Mouse (Mus musculus) monocyte, adult 2 months (primary cell): ENCODE data around the gene Borcs6.
"Not testable (repeated sequence)": the region's sequence is repeated elsewhere in the genome, so short reads cannot be mapped to it uniquely, and the experiment has no call there.

Experiments used
- DNase-seq, 2 experiments: peaks; one replicate each; pipeline ENCODE4 v3.0.0; 2022; ENCODE audit warnings: low spot score in 2 of 2, low read depth in 1 of 2

The Borcs6 gene

DNA sequence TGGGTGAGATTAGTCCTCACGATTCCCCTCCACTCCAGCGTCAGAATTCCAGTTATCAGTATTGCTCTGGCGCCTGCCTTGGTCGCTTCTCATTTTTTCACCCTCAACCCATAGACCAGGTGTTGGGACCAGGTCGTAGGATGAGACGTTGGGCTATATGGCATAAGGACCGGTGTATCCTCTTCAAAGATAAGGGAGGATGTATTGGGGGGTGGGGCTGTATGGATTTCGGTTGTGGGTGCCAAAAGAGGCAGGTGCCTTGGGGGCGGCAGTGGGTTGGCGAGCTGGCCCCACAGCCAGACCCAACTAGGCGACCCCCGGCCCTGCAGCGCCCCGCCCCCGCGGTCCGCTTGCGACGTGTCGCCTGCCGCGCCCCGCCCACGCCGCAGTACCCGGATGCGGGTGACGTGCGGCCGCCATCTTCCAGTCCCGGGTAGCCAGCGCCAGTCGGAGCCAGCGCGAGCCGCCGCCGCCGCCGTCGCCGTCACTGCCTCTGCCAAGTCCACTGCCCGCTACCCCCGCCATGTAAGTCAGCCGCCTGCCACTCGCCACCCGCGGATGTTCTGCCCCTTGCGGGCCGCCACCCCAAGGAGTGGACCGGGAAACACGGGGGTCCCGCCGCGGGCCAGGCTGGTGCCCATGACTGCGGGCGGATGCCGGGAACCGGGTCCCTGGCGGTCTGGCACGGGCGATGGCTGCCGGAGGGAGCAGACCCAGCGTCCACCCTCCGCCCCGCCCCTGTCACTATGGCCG, 28.8 kb downstream of the Borcs6 start, which contains the start of gene Vamp2:
Vamp2 (plus strand) TSS at position 388 of the 753 bp plus-strand sequence.
- peak; percentile 51 to 82 for DNase-seq

DNA sequence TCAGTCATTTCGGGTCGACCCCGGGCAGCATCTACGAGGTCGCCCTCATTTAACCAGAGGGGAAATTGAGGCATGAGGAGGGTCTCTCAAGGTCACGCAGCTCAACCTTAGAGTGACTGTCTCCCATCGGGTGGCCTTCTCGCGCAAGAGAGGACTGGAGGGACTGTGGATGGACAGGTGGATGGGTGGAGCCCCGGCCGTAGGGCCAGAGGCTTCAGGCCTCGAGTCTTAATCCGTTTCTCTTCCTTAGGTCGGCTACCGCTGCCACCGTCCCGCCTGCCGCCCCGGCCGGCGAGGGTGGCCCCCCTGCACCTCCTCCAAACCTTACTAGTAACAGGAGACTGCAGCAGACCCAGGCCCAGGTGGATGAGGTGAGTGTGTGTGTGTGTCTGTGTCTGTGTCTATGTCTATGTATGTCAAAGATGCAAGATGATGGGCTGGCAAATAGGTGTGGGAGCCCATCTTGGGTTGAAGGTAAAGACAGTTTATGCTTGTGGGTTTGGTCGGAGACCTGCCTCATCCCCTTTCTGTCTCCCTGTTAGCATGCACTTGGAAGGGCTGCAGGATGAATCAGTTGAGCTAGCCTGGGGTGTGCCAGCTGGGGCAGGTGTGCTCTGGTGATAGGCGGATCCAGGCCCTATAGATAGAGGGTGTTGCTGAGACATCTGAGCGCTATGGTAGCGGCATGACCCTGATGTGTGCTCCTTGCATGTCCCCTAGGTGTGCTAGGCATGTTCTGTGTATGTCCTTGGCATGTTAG, 29.5 kb downstream of the Borcs6 start:
- no peak for DNase-seq

DNA sequence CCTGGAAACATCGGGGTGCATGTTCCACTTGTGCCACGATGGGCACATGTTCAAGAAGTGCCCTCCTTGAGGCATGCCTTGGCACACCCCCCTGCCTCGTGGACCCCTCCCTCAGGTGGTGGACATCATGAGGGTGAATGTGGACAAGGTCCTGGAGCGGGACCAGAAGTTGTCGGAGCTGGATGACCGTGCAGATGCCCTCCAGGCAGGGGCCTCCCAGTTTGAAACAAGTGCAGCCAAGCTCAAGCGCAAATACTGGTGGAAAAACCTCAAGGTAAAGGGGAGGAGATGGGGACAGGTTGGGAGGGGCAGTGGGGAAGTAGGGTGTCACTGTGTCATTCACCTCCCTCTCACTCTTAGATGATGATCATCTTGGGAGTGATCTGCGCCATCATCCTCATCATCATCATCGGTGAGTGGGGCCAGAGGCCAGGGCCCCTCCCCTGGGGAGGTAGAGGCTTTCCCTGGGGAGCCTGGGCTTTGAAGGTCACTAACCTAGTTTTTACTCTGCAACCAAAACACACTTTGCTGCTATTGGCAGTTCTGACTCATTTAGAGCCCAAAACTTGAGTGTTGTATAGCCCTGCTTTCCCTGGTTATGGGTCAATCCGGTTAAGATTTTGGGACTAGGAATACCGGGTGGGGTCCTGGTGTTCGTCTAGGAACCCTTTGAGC, 30.2 kb downstream of the Borcs6 start:
- no peak for DNase-seq

DNA sequence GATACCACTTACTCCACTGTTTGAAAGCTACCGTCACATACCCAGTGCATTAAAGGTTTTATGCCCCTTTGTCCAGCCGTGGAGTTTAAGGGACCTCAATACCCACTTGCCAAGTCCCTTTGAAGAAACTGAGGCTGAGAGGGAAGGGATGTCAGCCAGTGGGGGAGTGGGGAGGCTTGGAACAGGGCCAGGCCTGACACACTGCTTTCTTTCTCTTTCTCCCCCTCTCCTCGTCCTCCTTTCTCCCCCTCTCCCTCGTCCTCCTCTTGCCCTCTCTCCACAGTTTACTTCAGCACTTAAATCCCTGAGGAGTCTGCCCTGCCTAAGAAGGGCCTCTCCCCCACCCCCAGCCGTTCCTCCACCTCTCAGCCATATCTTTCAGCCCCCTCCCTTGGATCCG, 30.9 kb downstream of the Borcs6 start:
- DNase-seq = no peak

DNA sequence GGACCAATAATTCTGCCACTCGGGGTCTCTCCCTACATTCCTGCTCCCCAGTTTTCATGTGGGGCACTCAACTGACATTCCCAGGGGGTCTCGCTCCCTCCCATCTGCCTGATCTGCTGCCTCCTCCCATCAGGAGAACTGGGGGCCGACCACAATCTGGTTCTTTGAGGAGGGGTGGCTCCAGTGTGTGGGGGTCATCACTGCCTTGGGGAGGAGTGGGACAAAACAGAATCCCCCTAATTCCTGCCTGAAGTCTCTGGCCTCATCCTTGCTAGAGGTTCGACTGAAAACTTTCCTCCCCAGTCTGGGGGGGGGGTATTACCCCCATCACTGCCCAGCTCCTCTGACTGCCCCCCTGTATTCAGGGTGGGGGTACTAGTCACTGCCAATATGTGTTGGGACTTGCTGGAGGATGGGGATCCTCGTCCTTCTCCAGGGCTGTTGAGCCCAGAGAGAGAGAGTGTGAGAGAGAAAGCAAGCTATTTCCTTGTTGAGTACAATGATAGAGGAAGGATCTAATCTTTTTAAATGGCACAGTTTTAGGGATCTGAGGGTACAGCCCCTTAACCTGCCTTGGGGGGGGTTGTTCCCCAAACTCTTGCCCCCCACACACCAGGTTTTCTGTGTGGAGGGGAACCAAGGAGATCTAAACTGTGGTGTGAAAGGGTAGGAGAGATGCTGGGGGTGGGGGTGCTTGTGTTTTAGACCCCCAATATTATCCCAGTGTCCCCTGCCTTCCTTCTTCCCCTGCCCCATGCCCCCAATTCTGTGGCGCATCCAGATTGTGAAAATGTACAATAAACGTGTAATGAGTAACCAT, 32.3 kb downstream of the Borcs6 start:
- no peak for DNase-seq

DNA sequence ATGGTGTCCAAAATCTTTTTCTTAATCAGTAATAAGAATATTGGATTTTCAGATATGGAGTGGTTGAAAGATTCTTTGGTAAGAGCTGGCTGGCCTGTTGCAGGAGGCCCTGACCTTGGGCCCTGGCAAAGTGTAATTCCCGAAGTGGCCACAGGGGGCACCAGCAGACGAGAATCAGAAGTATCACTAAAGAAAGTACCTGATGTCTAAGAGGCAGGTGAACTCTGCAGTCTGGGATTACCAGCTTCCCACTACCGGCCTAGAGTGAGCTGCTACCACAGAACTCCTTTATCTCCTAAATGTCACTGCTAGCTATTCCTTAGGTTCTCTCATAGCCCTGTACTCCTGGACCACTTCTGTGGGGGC, 32.9 kb downstream of the Borcs6 start:
- DNase-seq = peak in 1 of 2 experiments; percentile 83

DNA sequence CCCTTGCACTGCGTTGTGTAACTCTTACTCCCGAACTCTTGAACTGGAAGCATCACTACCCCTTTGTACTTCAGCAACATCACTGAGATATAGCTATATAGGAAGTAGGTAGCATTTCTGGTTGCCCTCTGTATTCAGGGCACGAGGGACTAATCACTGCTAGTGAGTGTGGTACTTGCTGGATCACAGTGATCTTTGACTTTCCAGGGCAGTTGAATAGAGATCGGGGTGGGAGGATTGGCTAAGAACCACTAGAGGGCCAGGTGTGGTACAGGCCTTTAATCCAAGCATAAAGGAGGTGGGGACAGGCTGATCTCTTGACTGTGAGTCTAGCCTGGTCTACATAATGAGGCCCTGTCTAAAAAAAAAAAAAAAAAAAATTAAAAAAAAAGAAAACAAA, 33.4 kb downstream of the Borcs6 start:
- no peak for DNase-seq

DNA sequence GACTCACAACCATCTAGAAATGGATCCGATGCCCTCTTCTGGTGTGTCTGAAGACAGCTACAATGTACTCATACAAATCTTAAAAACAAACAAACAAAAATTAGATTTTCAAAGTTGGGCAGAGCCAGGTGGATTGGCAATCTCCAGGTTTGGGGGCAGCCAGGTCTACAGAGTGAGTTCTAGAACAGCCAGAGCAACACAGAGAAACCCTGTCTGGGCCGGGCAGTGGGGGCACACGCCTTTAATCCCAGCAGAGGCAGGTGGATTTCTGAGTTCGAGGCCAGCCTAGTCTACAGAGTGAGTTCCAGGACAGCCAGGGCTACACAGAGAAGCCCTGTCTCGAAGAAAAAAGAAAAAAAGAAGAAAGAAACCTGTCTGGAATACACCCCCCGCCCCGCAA, 34.3 kb downstream of the Borcs6 start:
- DNase-seq = not testable (repeated sequence)

DNA sequence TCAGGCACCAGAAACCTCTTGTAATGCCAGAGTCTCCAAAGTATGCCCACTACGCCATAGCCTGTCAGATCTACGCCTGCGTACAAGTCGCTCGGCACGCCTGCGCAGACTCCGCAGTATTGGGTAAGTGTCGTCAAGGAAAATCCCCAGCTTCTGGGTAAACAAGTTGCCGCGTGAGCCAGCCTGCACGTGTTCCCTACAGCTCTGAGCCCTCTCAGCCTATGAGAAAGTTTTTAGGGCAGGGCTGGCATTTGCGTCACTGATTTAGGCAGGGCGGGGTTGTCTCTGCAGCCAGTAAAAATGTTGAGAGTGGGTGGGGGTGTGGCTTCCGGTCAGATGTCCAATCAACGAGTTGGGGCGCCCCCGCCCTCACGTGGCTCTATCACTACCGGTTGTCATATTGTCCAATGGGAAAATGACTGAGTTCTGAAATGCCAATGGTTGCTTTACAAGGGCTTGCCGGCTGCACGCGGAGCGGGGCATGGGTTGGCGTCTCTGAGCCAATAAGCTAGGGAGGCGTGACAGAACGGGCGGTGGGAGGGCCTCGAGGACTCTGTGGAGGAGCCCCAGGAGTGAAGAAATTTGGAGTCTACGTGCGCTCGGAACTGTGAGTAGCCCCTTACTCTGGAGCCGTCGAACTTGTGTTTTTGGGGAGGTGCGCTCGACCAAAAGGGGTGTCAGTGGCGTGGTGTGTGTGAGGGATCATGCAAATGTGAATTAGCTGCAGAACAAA, 35.3 kb downstream of the Borcs6 start, which contains the start of gene Per1:
Per1 (plus strand) TSS at position 521 of the 733 bp plus-strand sequence.
- DNase-seq = peak; percentile 98 to 100

DNA sequence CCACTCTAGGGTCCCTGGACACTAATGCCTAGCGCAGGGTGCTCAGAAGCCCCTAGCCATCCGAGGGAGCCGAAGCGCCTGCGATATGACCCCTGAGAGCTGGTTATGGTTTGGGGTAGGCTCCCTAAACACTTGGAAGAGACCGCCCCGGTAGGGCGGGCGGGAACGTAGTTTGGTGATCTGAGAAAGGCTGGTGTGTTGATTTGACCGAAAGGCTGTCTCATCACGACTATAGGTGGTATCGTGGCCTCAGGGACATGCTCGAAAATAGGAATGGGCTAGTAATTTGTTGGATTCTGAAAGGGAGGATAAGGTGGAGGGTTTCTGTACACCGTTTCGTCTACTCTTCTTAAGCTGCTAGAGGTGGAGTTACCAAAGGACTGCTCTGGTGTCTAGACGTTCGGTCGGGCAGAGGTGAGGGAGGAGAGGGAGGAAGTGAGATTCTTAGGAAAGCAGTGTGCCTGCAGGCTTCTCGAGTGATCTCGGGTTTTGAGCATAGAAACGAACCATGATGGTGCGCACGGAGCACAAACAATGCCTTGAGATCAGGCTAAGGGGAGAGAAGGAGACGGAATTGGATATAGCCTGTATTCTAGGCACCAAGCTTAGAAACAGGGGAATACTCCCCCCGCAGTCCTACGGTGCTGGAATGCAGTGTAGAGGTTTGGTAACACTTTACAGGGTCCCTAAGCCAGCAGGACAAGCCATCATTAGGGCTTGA, 36.2 kb downstream of the Borcs6 start:
- DNase-seq = peak in 1 of 2 experiments; percentile 69

DNA sequence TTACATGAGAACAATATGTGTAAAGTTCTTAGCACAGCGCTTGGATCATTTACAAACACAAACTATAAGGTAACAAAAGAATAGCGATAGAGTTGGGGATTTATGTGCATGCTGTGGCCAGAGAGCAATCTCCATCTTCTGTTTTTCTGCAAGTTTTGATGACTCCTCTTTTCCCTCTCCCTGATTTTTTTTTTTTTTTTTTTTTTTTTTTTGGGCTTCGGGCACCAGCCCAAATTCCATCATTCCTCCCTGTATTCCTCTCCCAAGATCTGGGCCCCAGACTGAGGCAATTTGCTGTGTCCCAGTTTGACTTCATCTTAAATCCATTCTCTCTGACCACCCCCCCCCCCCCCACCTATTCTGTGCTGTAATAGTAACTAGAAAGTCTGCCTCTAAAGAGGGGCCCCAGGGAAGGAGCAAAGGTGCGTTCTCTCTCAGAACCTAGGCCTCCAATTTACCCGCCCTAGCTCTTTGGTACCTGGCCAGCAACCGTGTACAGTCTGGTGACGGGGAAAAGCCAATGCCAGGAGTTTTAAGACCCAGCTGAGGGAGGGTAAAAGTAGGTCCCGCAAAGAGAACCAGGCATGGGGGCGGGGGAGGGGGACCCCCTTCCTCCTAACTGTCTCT, 37.0 kb downstream of the Borcs6 start:
- no peak for DNase-seq

DNA sequence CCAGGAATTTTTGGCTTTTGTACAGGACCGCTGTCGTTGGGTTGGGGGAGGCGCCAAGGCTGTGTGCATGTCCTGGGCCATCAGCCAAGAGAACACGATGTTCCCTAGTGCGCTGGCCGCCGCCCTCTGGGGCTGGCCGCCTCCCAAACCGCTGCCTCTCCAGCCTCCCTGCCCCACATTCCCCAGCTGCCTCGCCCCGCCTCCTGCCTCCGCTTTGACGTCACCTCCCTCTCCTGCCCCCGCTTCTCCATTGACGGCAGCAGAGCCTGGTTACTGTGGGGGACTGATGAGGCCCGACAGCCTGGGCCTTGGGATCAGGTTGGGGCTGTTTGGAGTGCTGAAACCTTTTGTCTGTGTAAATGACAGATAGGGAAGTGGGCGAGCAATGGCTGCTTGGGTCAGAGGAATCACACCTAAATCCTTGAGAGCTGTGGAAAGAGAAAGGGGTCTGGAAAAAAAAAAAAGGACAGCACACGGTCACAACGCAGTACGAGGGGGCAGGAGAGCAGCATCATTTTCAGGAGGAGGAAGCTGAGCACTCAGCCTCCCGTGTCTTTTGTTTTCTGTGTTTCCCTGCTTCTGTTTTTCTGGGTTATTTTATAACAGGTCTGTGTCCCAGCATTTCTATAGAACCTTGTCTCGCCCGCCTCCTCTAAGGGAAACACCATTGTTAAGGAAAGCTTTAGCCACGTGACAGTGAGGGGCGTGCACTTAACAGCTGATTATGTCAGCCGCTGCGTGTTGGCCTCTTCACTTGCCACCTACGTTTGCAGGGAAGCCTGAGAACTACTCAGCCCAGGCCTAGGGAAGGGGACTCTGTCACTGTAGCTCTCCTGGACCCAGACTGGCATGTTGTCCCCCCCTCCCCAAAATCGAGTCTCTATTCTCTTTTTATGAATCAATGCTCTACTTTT, 37.7 kb downstream of the Borcs6 start:
- peak; percentile 98 to 99 for DNase-seq

DNA sequence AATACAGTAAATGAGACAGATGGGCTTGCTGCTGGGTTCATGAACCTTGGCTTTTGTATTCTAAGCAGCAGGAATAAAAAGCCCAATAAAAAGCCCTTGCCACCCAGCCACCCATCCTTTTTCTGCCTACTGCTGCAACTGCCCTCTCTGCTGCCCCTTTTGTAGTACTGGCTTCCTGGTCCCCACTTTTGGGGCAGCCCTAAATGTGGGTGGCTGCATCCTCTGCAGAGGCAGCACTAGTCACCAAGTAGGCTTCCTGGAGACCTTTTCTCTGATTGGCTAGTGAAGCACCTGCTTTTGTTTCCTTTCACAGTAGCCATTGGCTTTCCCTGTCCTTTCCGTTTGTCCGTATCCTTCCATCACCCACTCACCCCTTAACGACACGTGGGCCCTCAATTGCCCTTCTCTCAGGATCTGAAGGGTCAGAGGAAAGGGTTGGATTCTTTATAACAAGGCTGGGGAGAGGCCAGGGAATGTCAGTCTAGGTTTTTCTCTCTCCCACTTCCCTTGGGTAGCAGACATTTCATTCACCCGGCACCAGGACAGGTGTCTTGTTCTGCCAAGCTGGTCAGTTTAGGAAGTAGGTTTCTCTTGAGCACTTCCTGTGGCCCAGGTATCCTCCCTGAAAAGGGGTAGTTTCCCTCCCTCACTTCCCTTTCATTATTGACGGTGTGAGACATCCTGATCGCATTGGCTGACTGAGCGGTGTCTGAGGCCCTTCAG, 38.7 kb downstream of the Borcs6 start:
- no peak for DNase-seq

DNA sequence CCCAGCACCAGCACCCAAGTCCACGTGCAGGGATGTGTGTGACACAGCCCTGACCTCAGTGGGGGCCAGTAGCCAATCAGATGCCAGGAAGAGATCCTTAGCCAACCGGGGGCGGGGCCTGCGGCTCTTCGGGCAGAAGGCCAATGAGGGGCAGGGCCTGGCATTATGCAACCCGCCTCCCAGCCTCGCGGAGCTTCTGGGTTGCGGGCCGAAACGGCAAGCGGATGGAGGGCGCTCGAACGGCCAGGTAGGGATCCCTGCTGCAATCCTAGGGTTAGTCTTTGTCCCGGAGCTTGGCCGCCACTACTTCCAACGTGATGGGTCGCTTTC, 39.2 kb downstream of the Borcs6 start:
- DNase-seq = peak; percentile 97 to 98

DNA sequence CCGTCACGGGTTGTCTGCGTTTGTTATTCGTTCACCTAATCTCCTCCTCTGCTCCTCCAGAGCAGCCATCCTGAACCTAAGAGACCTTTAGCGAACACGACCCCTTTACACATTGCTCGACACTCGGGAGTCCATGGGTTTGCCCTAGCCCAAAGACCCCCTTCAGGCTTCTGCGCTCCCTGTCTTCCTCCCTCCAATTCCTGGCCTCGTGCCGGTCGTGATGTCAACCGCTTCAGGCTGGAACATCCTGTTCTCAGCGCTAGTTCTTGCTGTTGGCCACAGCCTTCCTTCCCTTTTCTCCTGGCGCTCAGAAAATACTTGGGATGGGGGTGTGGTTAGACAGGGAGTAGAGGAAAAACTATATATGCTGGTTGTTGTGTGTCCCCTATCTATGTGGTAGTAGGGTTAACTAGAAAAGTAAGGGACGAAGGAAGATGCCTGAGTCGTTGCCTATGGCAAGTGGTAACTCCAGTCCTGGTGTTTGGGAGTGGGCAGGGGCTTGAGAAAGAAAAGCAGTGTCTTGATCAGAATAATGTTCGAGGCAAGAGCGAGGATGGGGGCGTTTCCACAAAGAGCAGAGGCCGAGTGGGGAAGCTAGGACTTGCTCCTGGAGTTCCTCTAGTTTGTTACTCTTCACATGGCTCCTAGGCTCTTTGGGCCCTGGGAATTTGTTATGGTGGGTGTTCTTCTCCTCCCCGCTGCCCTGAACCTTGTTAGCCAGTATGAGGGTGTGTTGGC, 39.8 kb downstream of the Borcs6 start:
- DNase-seq = peak in 1 of 2 experiments; percentile 72

DNA sequence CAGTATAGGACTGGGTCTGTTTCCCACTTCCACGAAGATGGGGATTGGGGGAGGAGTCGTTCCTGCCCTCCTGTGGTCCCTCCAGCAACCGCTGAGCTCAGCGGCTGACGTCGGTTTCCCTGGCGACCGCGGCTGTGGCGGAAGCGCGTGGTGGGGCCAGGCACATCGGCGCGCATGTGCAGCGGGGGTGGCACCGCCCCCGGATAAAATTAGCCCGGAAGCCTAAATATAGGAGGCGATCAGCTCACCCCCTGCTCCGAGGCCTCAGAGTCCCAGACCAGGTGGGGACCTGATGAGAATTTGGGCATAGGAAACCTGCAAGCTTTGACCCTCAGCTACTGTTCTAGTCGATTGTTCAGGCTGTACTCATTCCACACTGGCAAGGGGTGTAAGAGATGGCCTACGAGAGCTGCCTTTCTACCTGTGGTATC, 40.4 kb downstream of the Borcs6 start:
- DNase-seq = peak in 1 of 2 experiments; percentile 90
